Mouse (Mus musculus) frontal cortex, adult (tissue): ENCODE results near the gene Tbc1d17.

Experiments
- ATAC-seq: cut with Nextera tagmentation; 2 replicates; pipeline ENCODE4 v1.9.2; 2017; ENCODE audit warnings: mild to moderate bottlenecking, moderate library complexity, mixed read lengths; ENCODE audit not compliant: low TSS enrichment

Gene Tbc1d17

DNA sequence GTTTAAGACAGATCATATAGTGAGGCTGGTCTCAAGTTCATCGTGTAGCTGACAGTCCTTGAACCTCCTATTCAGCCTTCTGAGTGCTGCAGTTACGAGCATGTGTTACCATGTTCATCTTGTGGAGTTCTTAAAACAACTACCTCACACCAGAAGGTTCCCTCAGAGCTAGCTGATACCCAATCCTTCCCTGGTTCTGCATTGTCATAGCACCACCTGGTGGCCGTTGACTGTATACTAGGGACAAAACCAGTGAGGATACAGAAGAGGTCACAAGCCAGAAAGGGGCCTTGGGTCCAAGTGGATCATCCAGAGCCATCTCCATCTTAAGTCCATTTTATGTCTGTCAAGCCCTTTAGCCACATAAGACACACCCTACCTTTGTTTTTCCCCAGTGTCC, 24.0 kb downstream of the Tbc1d17 start:
- ATAC-seq = peak; percentile 75

DNA sequence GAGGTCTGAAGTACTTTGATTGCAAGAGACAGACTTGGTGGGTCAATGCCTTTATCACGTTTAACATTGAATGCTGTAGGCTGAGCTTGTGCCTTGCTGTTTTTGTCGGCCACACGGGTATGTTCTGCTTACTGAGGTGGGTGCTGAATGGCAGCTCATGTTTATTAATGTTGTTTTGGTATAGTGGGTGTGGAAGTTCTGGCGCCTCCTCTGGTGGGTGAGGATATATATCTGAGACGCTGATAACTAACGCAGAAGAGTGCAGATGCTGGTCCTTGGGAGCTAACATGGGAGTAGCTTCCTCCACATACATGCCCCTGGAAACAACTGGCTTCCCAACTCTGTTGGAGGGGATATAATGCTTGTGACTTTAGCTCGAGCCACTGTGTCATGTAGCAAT, 25.5 kb downstream of the Tbc1d17 start:
- no peak; the same call in 1 of the 2 replicates for ATAC-seq

DNA sequence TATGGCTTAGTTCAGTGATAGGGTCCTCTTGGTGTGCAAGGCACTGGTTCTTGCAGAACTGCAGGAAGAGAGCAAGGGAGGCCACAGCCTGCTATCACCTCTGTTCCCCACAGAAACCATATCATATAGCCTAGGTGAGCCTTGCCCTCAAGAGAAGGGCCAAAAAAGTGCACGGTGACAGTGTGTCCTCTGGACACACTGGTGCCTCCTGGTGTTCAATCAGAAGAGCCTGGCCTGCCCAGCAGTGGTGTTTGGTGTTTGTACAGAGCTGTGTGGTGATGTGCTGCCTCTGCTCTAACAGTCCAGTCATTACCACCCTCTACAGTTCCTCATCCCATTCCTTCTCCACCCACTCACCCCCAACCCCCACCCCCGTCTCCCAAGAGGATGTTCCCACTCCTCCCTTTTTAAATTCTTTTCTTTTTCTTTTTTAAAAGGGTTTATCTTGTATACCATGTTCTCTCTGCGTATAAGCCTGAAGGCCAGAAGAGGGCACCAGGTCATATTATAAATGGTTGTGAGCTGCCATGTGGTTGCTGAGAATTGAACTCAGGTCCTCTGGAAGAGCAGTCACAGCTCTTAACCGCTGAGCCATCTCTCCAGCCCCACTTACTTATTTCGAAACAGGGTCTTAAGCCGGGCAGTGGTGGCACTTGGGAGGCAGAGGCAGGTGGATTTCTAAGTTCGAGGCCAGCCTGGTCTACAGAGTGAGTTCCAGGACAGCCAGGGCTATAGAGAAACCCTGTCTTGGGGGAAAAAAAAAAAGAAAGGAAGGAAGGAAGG, 27.0 kb downstream of the Tbc1d17 start:
- ATAC-seq = no peak

DNA sequence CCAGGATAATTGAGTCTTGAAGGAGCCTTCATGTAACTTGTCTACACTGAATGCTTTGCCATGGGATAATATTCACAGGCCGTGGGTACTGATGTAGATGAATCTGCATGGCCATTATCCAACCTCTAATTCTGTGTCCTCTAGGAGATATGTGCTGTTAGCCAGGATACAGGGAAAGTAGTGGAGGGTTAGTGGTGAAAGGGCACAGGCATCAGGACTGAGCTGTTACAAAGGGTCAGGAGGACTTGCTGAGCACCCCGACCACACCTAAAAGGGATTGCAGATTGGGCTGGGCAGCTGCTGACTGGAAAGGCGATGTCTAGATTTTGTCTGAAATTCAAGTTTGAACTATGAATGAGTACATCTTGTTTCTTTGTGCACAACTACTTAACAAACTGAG, 28.4 kb downstream of the Tbc1d17 start:
- no peak for ATAC-seq

DNA sequence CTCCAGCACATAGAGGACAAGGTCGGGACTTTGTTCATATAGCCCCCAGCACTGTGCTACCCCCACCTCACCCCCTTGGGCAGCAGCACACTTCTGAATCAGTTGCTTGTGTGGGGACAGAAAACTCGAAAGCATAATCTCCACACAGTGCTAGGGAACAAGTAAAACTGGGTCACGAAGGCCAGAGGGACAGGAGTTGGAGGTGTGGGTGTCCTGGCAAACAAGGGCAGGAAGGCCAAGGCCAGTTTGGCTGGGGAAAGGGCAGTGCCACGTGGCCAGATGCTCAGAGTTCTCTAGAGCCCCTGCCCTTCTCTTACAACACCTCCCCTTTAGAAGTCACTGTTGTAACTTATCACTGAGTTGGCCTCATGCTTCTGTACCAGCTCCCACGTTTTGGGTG, 29.0 kb downstream of the Tbc1d17 start:
- ATAC-seq = no peak

DNA sequence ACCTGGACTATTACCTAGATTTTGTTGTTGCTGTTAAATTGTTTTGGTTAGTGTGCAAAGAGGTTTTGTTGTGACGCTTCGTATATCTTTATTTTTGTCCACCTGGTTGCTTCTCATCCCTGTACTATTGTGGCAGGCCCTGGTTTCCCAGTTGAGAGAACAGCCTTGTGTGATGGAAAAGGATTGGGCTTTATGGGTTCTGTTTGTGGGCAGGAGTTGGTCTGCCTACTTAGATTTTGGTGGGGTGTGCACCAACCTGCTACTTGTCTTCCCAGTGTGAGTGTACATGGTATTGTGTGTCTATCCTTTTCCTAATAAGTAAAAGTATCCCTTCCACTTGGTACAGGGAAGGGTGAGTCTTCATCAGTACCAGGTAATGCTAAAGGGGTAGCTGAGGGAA, 29.5 kb downstream of the Tbc1d17 start:
- ATAC-seq = no peak

DNA sequence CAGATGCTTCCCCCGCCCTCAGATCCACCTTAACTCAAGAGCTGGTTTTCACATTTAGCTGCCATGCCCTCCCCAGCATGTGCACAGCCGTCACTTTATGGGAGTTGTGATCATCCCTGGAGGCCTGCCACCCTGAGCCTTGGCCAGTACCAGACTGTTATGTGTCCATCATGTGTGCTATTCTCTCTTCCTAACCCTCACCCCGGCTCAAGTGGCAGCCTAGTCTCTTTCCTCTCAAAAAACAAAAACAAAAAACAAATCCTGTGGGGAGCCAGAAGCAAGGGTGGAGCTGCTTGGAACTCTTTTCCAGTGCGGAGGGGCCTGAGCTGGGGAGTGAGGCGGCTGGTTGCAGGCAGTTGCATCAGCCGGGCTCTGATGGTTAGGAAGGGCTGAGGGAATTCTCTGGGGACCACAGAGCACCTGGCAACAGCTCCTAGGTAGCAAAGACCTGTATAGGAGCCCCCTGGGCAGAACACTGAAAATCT, 30.1 kb downstream of the Tbc1d17 start:
- ATAC-seq = no peak

DNA sequence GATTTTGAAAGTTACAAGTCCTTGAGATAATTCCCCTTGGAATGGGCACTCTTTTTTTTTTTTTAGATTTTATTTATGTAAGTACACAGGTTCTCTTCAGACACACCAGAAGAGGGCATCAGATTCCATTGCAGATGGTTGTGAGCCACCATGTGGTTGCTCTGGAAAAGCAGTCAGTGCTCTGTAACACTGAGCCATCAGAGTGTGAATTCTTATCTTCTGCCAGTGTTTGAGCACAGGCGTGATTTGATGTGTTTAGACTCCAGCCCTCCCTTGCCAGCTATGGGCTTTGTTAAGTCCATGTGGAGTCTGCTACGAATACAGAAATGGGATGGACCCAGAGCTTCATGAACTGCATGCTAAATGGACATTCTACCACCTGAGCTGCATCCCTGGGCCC, 30.7 kb downstream of the Tbc1d17 start:
- ATAC-seq = no peak

DNA sequence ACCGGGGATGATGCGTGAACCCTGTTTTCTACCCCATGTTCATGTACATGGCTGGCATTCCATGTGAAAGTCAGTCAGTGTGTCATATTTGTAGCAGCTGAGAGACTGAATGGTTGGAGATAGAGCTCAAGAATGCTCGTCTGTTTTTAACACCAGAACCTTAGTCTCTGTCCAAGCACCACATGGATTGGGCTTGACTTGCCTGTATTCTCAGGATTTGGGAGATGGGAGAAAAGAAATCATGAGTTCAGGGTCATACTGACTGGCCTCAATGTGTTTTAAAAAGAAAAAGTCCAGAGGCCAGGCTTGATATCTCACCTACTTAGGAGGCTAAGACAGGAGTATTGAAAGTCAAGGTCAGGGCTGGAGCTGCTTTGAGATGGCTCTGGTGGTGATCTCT, 31.4 kb downstream of the Tbc1d17 start:
- no peak for ATAC-seq

DNA sequence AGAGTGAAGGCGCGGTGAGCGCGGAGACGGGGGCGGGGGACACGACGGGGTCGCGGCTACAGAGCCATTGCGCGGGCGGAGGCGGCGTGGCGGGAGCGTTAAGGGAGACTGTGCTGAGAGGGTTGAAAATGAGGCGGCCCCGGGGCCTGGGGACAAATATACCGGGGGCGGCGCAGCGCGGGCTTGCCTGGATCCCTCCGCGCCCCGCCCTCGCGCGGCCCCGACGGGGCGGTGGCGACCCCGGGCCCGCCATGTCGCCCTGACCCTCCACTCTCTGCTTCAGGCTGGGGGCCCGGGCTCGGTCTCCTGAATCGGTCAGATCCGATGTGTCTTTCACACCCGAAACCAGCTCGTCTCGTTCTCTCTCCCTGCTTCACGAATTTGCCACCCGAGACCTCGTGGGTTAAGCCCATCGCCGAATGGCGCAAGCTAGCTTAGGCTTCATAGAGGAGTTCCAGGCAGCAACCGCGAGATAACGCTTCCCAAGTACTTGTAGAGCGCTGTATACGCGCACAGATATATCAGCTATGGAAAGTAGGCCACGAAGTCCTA, 32.3 kb downstream of the Tbc1d17 start, which contains the start of gene Atf5:
Gene Atf5, minus strand, starts transcription at position 189 of the 552 bp plus-strand sequence.
- no peak for ATAC-seq

DNA sequence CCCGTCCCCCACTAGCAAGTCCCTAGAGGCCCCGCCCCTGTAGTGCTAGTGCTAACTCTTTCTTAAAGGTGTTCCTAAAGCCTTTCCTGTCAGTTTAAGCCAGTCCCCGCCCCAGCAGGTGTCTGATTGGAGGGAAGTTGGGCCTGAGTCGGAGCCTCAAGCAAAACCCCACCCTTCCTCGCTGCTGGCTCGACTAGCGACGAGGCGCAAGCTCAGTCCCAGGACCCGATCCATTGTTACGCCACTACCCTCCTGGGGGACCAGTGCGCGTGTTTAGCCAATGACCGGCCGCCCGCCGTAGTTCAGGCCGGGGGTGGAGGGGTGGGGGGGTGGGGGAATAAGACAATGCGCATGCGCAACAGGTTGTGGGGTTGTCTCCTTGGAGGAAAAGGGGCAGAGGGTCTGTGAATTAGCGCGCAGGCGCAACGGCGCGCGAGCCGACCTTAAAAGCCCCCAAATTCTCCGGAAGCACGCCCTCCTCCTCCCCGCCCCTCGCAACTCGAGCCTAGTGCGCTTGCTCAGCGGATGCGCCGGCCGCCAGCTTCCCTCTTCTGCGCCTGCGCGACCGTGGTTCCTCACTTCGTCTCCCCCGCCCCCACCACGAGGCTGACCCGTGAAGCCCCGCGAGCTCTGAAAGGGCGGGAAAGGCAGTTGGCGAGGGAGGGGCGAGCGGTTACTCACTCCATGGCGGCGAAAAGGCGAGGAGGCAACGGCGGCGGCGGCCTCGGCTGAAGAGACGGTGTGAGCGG, 33.0 kb downstream of the Tbc1d17 start, which contains the start of the genes Nup62 and Il4i1:
Gene Nup62, plus strand, starts transcription at position 368 of the 749 bp plus-strand sequence.
Gene Il4i1, plus strand, starts transcription at position 667 of the 749 bp plus-strand sequence.
- peak; percentile 92 for ATAC-seq

DNA sequence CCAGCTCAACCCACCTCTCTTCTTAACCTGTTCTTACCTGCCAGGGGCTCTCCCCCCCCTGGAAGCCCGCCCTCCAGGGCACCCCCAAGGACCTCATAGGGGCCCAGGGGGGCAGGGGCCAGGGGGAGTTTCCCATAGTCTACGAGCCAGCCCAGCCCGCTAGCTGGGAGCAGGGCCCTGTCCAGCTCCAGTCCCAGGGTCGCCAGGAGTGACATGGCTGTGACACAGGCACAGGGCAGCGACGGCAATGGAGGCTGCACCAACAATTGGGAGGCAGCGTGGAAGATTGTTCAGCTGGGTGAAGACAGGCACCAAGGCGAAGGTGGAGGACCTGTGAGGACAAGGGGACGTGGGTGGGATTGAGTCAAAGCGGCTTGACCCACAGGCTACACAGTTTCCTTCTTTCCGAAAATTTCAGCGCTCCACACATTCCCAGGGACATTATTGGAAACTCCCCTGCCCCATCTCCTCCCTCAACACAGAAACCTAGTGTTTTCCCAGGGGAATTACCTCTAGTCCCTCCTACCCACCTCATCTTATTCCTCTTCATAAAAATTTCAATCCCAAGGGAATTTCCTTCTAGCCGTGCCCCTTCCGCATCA, 33.8 kb downstream of the Tbc1d17 start:
- no peak for ATAC-seq

DNA sequence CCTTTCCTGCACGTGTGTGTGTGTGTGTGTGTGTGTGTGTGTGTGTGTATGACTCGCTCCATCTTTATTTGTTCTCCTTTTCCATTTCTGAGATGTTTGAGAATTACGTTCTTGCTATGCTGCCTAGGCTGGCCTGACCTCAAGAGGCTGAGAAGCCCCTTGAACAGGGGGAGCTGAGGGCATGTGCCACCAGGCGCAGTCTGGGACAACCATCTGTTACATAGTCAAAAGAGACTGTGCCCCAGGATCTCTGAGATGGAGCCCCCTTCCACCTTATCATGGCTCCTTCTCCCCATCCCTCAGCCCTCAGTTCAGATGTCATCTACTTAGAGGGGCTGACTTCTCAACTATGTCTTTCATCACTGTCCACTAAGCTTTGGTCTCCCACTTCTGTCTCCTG, 34.5 kb downstream of the Tbc1d17 start:
- ATAC-seq = no peak

DNA sequence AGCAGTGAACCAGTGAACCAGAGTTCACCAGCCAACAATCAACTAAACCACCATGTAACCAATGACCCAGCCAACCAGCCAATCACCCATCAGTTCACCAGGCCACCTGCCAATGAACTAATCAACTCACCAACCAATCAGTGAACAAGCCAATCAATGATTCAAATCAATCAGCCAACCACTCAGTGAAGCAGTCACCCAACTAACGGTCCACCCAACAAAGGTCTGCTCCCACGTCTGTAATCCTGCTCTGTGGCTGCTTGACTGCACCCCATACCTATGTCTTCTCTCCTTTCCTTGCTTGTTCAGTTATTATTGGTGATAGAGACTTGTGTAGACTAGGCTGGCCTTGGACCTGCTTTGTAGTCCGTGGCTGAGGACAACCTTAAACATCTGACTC, 34.9 kb downstream of the Tbc1d17 start:
- ATAC-seq = no peak

DNA sequence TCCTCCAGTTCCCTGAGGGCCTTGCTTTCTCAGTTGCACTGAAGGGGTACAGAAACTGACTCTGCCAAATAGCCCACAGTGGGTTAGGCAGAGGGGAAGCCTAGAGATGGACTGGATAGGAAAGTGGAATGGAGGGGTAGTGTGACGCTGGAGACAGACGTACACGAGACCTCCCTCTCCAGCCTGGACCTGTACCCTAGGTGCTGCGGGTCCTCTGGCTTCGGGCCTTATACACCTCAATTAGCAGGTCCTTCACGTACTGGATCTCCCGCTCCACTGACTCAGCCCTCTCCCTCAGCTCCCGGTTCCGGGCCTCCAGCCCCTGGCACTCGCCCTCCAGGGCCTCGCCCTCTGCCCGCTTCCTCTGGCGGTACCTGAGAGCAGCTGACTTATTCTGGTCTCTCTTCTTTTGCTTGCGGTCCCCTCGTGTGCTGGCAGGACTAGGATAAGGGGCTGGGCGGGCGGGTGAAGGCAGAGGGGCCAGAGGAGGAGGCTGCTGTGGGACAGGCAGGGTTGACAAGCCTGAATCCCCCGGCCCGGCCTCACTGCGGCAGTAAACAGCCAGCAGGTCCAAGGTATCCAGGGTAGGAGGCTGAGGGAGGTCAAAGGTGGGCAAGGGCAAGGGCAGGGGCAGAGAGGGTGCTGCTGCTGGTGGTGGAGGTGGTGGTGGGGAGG, 36.1 kb downstream of the Tbc1d17 start:
- no peak for ATAC-seq

DNA sequence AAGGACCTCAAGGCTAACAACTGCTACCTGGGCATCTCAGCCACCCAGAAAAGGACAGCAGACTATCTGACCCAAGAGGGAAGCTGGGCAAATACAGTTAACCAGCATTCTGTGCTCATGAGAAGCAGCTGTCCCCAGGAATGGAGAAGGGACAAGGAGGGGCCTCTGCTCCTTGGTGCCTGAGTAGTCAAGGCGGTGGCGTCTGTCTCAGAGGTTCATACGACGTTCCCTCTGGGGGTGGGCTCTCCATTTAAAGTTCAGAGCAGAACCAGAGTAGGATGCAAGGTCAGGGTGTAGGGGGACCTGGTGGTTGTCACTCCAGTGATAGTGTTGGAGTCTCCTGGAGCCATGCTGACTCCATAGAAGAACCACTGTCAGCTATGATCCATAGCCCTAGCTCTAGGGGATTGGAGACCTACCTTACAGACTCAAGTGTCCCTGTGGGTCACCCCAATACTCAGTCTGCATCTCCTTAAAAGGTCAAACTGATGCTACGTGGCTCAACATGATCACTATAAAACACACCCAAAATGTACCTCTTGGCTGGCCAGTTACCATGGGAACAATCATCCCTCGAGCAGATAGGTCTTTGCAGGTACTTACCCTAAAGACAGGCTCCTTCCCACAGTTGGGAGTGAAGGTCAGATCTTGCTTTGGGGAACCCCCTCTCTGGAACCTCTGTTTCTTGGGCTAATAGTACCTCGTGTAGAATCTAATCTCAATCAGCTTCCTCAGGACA, 37.9 kb downstream of the Tbc1d17 start:
- ATAC-seq = no peak

DNA sequence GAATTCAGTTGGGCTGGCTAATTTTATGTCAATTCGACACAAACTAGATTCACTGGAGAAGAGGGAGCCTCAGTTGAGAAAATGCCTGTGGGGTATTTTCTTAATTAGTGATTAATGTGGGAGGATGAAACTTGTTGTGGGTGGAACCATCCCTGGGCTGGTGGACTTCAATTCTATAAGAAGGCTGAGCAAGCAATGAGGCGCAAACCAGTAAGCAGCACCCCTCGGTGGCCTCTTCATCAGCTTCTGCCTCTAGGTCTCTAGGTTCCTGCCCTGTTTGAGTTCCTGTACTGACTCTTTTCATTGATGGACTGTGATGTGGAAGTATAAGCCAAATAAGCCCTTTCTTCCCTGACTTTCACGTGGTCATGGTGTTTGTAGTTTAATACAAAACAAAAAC, 38.5 kb downstream of the Tbc1d17 start:
- ATAC-seq = no peak

DNA sequence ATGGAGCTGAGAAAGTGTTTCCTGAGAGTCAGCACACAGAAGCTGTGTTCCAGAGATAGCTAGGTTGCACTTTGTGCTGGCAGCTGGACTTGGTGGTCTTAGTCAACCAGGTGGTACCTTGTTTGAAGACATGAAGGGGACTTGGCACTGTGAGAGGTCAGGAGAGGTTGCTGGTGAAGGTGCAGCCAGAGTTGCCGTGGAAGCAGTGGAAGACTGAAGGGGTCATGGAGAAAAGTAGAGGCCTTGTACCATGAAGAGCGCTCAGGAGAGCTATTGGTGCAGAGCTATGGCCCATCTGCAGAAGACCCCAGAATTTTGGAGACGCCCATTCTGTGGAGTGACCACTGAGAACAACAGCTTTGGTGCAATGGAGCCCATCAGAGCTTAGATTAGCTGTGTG, 39.4 kb downstream of the Tbc1d17 start:
- ATAC-seq = no peak

DNA sequence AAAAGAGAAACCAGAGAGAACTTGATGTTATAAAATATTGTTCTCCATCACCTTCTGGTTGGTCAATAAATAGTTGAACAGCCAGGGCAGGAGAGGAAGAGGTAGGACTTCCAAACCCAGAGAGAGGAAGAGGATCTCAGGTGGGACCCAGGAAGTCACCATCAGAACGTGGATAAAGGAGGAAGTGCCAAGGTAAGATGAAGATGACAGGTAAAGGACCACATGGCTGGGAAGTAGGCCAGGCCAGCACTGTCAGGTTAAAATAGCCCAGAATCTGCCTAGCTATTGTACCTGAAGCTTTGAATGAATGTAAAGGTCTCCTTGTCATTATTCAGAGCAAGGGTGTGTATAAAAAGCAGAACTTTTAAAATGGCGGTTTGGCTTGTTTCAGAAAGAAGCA, 40.0 kb downstream of the Tbc1d17 start:
- ATAC-seq = no peak

DNA sequence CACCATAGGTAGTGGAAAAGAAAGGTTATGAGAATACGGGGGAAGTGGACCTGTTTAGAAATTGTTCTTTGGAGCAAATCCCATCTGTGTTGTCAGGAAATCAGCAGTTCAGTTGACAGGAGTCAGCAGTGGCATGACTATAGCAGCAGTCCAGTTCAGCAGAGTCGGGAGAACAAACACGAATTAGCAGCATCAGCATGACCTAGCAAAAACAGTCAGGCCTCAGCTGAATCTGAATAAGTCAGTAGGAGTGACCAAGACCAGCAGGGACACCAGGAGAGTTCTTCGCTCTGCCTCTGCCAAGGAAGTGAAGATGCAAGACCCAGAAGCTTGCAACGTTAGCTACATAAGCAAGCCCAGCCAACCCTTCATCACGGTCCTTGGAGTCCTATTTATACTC, 56.1 kb downstream of the Tbc1d17 start:
- ATAC-seq = no peak

DNA sequence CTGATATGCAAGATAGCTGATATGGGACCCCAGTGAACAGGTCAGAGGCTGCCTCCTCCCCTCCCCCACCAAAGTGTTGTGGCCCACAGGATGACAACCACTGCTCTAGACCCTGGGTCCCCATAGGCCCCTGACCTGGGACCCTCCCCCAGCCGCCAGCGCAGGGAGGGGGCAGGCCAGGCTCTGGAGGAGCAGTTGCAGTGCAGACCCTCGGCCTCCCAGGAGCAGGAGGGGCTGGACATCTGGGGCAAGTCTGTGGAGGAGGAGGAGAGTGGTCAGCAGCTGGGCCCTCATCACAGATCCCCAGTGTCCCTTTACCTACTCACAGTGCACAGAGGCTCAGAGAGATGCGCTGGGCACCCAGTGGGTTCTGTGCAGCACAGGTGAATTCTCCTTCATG, 58.8 kb downstream of the Tbc1d17 start:
- ATAC-seq = no peak
